Mouse (Mus musculus) bone marrow macrophage, adult 2 months (primary cell): ENCODE data around the gene Slc15a5.

Source experiments
- CTCF ChIP-seq: IDR thresholded peaks from 2 replicates; pipeline ENCODE4 v1.5.1; 2012; ENCODE audit warnings: low read depth, mild to moderate bottlenecking, low read length, moderate library complexity
- POLR2A ChIP-seq: IDR thresholded peaks from 2 replicates; pipeline ENCODE4 v1.6.1; 2012; ENCODE audit warnings: mild to moderate bottlenecking, low read depth, low read length, borderline replicate concordance

- TF ChIP-seq POLR2A = no peak
- TF ChIP-seq CTCF = no peak
Observed at GRCm38 (mm10) chr6:137963703-137964102, 116.0 kb downstream of the Slc15a5 start.
